Mouse (Mus musculus) retina, adult 2 months (tissue): ENCODE data around the gene Stub1.

ENCODE experiments used
- DNase-seq: peaks from one replicate; pipeline ENCODE4 v3.0.0-alpha.2; 2012; ENCODE audit warnings: low read depth, low spot score

Stub1 gene

GRCm38 (mm10) chr17:25791320-25791842 lies 41.8 kb downstream of the Stub1 start:
- DNase-seq, result no peak

- no peak for DNase-seq
These were observed 46.3 kb downstream of the Stub1 start for GRCm38 (mm10) chr17:25786781-25787504.

- DNase-seq, result no peak
These were observed 46.9 kb downstream of the Stub1 start, which contains the start of gene Ccdc78 for GRCm38 (mm10) chr17:25786280-25786679. Gene Ccdc78 (plus strand): TSS chr17:25786580.

- peak; percentile 90 for DNase-seq
These were observed 47.9 kb downstream of the Stub1 start, which contains the start of gene Haghl for GRCm38 (mm10) chr17:25785281-25785745. Gene Haghl (minus strand): TSS chr17:25785673.

- DNase-seq, result no peak
These were observed 49.2 kb downstream of the Stub1 start for GRCm38 (mm10) chr17:25783861-25784574.

GRCm38 (mm10) chr17:25783086-25783485 lies 50.1 kb downstream of the Stub1 start:
- no peak for DNase-seq

- DNase-seq, result no peak
These were observed 51.9 kb downstream of the Stub1 start for GRCm38 (mm10) chr17:25781339-25781738.
